Mouse (Mus musculus) ovary, postnatal 14 days (tissue): ENCODE data around the gene Mvb12b.
"Not testable (repeated sequence)": the region's sequence is repeated elsewhere in the genome, so short reads cannot be mapped to it uniquely, and the experiment has no call there.

Source experiments
- DNase-seq: peaks from one replicate; pipeline ENCODE4 v3.0.0; 2022; ENCODE audit warnings: low spot score

Mvb12b gene

DNA sequence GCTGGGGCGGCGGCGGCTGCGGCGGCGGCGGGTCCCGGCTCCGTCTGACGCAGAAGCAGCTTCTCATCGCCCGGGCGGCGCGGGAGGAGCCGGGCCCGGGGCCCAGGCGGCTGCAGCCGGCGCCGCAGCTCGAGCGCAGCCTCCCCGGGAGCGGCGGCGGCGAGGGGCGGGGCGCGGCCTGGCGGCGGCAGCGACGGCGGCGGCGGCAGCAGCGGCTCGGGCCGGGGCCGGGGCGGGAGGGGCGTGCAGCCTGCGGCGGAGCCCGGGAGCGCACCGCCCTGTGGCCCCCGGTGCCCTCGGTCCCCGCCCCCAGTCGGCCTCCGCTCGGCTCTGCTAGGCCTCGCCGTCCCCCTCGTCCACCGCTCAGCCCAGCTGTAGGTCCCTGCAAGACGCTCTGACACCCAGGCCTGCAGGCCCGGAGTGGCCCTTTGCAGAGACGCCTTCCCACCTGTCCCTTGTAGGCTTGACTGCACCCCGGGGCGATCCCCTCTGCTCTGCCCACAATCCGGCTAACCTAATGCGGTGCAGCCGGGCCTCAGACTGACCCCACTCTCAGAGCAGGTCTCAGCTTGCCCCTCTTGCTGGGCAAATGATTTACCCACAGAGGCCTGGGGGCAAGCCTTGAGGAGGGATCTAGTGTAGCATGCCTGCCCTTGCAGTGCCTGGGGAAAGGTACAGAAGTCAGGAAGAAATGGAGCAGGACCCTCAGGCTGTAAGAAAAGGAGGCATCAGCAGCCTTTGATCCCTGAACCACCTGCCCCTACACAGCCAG is at the start of gene Mvb12b:
Mvb12b (minus strand) TSS at position 619 of the 772 bp plus-strand sequence.
- peak; percentile 50 for DNase-seq

DNA sequence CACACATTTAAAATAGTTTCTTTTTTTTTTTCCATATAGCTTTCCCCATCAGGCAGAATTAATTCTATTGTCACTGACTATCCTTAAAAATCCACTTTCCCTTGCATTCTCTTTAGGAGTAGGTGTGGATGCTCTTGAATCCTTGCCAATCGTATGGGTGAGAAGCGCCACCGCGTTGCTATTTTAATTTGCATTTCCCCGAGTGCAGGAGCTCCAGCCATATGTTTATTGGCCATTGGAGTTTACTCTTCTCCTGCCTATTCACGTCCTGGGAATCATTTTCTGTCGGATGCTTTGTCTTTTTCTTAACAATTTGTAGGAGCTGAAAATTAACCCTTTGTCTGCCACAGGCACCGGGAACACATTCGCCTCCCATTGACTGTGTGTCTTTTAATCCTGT is 48.0 kb upstream of the Mvb12b start:
- no peak for DNase-seq

DNA sequence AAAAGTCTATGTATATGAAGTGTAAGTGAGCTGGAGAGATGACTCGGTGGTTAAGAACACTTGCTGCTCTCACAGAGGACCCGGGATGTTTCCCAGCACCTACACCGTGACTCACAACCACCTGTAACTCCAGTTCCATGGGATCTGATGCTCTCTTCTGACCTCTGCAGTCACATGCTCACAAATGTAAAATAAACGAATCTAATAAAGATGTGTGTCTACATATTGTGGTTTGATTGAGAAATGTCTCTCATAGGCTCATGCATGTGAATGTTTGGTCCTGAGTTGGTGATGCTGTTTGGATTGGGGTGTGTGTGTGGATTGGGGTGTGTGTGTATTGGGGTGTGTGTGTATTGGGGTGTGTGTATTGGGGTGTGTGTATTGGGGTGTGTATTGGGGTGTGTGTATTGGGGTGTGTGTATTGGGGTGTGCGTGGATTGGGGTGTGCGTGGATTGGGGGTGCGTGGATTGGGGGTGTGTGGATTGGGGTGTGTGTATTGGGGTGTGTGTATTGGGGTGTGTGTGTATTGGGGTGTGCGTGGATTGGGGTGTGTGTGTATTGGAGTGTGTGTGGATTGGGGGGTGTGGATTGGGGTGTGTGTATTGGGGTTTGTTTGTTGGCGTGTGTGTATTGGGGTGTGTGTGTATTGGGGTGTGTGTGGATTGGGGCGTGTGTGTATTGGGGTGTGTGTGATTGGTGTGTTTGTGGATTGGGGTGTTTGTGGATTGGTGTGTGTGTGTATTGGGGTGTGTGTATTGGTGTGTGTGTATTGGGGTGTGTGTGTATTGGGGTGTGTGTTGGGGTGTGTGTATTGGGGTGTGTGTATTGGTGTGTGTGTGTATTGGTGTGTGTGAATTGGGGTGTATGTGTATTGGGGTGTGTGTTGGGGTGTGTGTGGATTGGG is 46.1 kb upstream of the Mvb12b start:
- no peak for DNase-seq

DNA sequence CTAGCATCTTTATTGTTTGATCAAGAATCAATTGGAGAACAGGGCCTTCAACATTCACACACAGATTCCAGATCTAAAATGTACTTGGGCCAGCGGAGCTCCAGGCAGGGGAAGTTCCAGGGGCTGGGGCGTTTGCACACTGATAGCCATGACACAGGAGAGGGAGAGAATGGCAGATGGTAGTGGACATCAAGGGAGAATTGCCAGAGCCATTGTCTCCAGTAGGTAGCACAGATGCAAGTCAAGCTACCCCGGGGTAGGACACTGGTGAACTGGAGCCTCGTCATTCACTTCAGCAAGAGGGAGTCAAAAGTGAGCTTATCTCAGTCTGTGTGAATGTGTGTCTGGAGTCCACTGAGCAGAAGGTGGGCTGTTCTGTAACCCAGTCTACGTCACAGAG is 43.4 kb upstream of the Mvb12b start:
- no peak for DNase-seq

DNA sequence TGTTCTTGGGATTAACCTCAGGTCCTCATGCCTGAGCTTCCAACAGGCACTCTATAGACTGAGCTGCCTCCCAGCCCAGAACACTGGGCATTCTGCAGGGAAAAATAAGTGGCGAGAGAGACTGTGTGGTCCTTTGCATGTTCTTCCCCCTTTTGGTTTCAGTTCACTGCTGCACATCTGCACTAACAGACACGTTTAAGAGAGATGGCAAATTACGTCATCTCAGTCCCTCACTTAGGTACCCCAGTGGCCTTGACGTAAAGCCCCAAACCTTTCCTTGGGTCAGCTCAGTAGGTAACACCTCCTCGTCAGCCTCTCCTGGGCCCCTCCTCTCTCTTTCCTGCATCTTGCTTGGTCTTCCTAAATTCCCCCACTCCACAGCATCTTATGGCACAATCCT is 37.5 kb upstream of the Mvb12b start:
- DNase-seq = no peak

DNA sequence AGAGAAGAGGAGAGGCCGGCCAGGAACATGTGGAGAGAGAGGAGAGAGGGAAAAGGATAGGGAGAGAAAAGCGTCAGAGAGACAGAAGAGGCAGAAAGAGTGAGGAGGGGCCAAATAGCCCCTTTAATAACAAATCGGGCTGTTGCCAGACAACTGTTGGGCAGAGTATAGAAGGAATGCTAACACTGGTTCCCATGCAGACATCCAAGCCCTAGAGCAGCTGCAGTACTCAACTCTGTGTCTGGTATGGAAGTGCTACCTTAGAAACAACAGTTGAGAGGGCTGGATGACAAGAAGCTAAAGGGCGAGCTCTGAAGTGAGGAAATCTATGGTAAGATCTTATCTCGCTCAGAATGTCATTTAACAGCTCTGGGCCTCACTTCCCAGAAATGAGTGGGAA is 35.7 kb upstream of the Mvb12b start:
- no peak for DNase-seq

DNA sequence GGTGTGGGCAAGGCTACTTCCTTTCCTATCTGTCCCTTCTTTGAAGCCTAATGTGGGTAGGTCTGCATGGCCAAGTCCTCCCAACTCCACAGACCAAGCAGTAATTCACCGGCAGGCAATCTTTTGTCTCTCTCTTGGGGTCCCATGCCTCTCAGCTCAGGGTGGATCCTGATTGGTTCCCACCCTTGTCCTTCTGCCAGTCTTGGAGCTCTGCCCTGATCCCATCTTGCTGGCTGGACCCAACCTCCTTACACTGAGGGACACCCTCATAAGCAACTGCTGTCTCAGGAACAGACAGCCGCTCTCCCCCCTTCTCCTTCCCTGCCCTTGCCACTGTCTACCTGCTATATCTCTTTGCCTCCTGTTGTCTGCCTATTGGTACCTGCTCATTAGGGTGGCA is 34.7 kb upstream of the Mvb12b start:
- DNase-seq = no peak

DNA sequence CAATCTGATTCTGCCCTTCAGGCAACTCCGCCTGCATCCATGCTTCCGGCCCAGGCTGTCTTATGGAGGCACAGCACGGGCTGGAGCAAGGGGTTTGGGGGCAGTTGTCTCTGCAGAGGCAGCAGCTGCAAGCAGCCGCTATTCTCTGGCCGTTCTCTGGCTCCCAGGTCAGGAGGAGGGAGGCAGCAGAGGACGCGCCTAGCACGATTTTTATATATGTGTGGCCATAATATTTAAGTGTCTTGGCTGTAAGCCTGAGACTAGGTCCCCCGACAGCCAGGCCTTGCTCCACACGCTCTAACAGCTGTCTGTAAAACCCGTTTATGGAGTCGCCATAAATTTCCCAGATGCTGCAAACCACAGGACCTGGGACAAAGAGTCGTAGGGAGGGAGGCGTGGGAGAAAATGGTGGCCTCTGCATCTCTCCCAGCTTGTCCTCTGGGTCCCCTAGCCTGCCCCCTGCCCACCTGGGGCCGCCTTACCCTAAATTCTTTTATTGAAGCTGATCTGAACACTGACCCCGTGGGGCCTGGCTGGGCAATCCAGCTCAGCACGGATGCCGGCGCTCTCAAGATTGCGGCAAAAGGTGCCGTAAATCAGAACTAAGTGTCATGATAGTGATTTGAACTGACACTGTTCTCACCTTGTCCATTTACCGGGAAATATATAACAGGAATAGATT is 32.3 kb upstream of the Mvb12b start:
- peak; percentile 6 for DNase-seq

DNA sequence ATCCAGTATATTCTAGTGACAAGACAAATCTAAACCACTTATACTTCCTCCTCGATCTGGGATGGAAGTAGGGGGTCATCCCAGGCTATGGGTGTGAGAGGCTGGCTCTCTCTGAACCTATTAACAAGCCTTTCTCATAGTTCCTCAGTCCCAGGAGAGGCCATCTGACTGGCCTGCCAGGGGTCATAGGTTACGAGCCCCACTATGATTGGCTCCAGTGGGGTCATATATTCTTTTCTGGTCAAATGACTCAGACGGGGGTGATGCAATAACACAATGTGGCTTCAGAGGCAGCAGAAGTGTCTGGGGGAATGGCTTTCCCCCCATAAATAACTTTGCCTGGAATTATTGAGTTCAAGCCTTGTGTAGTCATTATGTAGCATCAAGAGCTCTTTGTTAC is 31.1 kb upstream of the Mvb12b start:
- no peak for DNase-seq

DNA sequence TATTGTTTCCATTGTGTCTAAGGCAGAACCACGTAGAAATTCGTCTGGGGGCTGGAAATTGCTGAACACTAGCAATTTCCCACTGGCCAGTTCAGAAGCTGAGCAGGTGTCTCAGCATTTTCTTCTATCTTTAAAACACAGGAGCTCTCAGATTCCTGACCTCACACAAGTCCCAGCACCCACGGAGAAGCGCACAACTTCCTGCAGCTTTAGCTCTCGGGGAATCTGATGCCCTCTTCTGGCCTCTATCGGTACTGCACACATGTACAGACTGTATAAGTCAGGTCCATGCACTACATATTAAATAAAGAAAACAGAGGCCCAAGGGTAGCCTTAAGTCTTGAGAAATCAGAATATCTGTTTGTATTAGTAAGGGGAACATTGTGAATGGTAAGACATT is 30.6 kb upstream of the Mvb12b start:
- peak; percentile 18 for DNase-seq

DNA sequence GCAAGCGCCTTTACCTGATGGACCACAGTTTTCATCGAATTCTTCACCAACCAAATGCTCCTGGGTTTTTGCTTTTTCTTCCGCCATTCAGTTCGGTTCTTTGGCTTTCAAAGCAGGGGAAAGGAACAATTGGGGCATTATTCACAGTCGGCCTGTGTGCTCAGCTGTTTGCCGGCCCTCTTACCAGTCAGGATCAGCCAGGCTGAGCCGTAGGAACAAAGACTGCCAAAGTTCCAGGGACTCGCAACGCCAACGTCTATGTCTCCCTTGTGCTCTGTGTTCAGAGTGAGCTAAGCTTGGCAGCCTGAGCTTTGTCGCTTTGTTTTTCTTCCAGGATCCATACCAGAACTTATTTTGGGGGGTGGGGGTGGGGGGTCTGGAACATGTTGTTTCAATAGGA is 28.9 kb upstream of the Mvb12b start:
- no peak for DNase-seq

DNA sequence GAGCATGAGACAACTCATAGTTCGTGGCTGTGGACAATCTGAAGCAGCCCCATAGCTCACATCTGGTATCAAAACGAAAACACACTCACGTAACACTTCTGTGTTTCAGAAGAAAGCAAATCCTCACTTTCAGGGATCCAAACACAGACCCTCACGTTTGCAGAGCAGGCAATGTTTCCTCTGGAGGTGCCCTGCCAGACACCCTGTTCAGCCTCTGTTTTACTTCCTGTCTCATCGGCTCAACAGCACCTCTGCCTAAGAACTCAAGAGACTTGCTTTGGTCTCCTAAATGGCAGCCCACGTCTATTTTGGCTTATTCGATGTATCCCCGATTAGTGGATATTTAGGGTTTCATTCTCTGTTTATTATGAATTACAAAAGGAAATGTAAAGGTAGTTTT is 27.3 kb upstream of the Mvb12b start:
- no peak for DNase-seq

DNA sequence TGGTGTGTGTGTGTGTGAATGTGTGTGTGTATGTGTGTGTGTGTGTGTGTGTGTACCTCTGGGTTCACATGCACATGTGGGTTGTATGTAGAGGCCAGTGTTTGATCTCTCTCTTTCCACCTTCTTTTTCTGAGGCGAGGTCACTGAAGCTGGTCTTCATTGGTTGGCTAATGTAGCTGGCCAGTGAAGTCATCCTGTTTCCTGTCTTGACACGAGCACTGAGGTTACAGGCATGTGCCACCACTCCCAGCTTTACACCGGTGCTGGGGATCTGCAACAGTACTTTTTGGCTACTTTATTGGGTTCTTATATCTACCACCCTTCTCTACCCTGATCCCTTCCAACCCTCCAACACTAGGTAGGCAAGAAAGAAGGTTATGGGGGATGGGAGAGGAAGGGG is 26.6 kb upstream of the Mvb12b start:
- no peak for DNase-seq

DNA sequence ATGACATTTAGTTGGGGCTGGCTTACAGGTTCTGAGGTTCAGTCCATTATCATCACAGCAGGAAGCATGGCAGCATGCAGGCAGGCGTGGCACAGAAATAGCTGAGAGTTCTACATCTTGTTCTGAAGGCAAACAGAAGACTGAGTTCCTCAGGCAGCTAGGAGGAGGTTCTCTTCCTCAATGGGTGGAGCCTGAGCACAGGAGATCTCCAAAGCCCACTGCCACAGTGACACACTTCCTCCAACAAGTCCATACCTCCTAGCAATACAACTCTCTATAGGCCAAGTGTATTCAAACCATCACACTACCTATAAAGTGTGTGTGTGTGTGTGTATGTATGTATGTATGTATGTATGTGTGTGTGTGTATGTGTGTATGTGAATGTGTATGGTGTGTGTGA is 25.9 kb upstream of the Mvb12b start:
- DNase-seq = not testable (repeated sequence)

DNA sequence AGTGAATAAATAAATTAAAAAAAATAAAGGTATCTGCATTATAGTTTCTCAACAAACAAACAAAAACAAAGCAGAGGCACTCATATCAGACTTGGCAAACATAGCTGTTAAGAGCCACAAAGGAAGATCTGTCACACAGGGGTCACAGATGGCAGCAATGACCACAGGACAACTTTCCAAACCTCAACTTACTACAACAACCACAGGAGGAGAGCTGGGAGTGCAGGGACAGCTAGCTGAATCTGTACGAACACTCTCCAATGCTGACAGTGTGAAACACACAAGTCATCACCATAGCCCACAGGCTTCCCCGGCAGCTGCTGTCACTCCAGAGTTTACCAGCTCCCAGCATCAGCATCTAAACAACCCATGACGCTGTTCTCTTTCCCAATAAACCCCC is 25.0 kb upstream of the Mvb12b start:
- DNase-seq = no peak

DNA sequence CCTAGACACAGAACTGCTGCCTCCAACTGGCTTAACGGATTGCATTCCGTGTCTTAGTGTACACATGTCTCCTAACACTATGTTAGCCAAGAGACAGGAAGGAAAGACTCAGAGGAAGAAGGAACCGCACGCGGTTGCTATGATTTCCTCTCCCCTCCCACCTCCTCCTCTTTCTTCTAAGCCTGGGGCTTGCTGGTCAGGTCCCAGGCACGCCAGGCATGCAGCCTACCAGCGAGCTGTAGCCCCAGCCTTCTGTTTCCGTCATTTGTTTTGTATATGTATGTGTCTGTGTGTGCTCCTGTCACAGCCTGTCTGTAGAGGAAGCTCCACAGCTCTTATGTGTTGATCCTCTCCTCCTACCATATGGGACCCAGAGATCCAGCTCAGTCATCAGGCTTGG is 20.6 kb upstream of the Mvb12b start:
- DNase-seq = no peak

DNA sequence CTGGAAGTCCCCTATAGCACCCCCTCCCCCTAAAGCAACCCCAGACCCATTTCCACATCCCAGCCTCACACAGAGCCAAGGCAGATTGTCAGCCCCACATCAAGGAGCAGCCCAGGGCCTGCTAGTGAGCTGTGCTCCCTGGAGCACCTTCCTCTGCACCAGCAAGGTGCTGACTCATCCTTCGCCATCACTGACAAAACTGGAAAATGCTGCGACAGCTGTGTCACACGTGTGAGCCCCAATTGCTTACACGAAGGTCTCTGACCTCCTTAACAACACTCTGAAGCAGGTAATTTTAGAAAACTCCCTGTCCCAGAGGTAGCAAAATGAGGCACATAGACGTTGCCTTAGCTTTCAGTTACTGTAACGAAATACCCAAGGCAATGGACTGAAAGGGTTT is 19.4 kb upstream of the Mvb12b start:
- DNase-seq = no peak

DNA sequence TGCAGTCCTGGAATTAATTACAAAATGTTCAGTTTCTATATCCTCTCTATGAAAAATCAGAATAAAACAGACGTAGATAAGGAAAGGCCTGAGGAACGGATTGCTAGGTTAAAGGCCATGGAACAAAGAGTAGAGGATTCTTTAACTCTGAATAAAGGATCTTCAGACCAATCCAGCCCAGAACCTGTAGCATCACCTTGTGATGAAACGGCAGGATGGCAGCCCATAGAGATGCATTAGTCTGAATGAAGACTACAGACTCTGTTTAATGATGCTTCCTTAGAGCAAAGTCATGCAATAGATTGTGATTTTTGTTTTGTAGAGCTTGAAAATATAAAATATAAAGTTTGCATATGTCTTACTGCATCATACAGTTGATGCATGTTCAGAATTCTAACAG is 8.1 kb upstream of the Mvb12b start:
- no peak for DNase-seq

DNA sequence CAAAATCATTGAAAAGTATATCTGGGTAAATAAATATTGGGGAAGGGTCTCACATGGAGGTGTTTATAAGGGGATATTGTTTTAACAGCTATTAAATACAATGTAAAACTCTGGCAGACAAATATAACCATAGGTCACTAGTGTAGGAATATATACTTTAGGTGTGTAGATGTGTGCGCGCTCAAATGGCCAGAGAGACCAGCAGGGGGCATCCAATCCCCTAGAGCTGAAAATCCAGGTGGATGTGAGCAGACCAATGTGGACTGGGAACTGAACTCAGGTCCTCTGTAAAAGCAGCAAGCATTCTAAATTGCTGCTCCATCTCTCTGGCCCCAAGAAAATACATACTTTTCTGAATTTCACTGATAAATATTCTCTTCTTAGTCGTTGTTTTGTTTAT is 5.4 kb upstream of the Mvb12b start:
- DNase-seq = no peak

DNA sequence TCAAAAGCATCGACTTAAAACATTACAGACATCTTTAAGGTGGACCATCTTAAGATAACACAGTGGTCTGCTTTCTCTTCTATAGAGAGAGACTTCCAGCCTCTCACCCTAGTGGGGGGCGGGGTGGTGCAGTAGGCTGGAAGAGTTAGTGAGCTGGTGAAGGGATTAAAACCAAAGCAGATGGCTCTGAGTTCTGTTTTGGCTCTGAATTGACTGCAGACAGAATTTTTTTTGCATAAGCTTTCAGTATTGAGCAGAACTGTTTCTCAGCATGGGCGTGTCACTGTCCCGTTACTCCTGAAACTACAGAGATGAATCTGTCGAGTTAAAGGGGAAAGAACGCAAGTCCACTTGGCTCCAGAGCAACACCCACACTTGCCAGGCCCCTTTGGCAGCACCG is 4.6 kb upstream of the Mvb12b start:
- no peak for DNase-seq

DNA sequence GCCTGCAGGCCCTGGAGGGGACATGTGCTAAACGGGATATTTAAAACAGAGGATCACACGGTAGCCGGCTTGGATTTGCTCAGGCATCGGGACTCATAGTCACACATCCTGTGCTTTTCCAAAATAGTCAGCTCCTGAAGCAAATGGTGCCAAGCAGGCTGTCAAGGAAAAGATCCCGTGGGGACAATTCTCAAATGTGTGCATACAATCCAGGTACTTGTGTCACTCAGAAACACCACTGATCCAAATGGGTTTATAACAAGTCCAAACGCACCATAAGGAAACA is 297 bp upstream of the Mvb12b start:
- DNase-seq = no peak

DNA sequence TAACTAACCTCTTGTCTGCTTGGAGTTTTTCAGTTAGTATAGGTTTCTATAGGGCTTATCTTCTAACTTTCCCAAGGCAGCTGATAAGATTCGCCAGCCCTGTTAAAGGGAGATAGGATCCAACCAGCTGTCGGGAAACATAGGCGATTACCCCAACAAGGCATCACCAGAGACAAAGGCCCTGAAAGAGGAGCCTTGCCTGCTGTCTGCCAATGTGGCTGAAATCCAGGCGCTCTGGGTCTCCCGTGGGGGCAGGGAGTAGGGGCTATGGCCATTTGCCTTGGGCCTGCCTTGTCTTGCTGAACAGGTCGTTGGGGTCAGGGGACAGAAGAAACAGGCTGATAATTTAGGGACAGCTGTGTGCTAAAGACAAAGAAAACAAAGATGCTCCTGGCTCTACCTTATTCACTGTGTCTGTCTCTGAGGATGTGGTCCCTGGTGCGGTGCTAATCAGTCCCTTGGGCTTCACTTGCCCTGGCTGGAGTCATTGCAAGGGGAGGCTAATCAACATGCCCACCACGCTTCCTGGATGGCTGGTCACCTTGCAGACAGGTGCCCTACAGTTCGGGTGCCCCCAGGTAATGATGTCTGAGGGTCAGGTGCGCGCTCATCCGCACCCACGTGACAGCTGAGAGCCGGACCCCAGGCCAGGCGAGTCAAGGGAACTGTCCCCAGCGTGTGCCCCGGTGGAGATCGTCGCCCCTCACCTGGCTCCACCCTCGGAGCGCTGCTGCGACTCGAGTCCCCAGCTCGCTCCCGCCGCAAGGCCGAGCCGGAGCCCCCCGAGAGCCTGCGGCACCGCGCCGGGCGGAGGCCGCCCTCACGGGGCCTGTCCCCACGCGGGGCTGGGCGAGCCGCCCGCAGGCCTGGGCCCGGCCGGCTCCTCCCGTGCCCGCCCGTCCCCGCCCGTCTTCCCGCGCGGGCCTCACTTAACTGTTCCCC is 1.1 kb downstream of the Mvb12b start:
- no peak for DNase-seq
